Mouse (Mus musculus): ENCODE data around the gene Slc8a3. TPM values are rescaled to one million over a fixed set of nuclear protein-coding genes. Genes with fewer than 3 reads are reported as not detected.

Gene Slc8a3
- polyA plus RNA-seq, 1 experiment from 2014 or later, result 0.91 TPM

DNA sequence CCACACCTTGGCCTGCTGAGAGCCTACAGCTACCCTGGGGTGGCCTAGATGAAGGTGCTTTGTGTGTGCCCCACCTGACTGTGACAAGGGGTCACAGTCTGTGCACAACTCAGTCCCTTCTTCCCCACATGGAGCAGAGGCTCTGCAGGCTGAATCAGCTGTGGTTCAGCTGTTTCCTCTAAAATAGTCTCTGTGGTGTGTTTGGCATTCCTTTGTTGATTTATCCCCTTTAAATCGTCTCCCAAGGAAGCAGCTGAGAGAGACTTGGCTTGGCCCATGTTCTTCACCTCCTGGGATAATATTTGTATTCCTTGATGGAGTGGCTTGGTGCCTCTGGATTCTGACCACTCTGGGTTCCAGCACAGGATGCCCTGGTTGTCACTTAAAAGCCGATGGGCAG lies 180.9 kb downstream of the Slc8a3 start:
- DNase-seq (ENCODE audit: low spot score), result no peak
- H3K9me3 ChIP-seq, result no peaks in the 10 kb centered on the region
- no peak overlapping the region for H3K27ac ChIP-seq (replicated peaks)
- no peaks in the 10 kb centered on the region for H3K4me1 ChIP-seq
- H3K27me3 ChIP-seq (replicated peaks; ENCODE audit: low read depth, poor library complexity, severe bottlenecking), result peaks cover 14% of the 10 kb centered on the region; the same call in 1 of the 2 replicates
- H3K36me3 ChIP-seq (replicated peaks), result peaks cover 31% of the 10 kb centered on the region
- no peak overlapping the region for H3K4me3 ChIP-seq
- WGBS, result 75% methylated on average over 2 of the region's 2 CpGs

DNA sequence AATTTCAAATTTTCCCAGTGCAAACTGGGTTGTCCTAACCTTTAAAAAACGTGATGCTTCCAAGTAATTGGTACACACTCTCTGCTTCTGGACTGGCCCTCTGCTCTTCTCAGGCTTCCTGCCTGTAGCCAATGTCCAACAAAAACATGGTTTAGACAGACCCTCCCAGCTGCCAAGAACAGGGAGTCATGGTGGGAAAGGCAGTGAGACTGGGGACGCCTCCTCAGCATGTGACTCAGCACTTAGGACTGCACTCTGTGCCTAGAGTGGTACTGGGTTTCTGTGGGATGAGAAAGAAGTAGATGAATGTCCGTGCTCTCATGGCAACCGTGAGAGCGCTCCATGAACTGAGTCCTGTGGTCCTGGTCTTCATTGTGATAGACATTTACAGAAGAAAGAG lies 182.1 kb downstream of the Slc8a3 start:
- no peak overlapping the region for H3K27ac ChIP-seq (replicated peaks)
- no peaks in the 10 kb centered on the region for H3K9me3 ChIP-seq
- H3K36me3 ChIP-seq (replicated peaks), result peaks cover 31% of the 10 kb centered on the region
- H3K4me1 ChIP-seq, result peaks cover 11% of the 10 kb centered on the region
- no peak overlapping the region for H3K4me3 ChIP-seq
- peaks cover 14% of the 10 kb centered on the region; the same call in 1 of the 2 replicates for H3K27me3 ChIP-seq (replicated peaks; ENCODE audit: low read depth, poor library complexity, severe bottlenecking)
- 90% methylated on average over 5 of the region's 5 CpGs for WGBS
- no peak for DNase-seq (ENCODE audit: low spot score)

DNA sequence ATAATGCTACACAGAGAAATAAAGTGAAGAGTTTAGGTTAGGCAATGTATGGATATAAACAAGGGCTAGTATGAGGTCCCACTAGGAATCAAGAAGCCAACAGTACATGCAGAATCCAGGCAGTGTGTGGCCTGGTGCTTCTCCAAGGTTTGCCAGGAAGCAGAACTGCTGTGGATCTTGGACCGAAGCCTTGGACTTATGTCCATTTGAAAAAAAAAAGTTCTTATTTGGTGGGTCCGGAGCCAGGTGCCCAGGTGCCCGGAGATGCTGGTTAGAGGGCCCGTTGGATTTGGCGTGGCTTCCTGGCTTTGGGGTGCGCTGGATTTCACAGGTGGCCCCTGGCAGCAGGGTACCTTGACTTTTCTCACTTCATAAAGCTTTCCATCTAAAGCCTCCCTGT lies 185.0 kb downstream of the Slc8a3 start:
- Histone ChIP-seq H3K36me3 (replicated peaks) (peaks cover 16% of the 10 kb centered on the region; the same call in 1 of the 2 replicates), H3K27me3 (replicated peaks; ENCODE audit: low read depth, poor library complexity, severe bottlenecking) (peaks cover 21% of the 10 kb centered on the region), H3K27ac (replicated peaks) (no peak overlapping the region), H3K4me1 (peaks cover 24% of the 10 kb centered on the region), H3K9me3 (no peaks in the 10 kb centered on the region), H3K4me3 (no peak overlapping the region)
- no peak for DNase-seq (ENCODE audit: low spot score)
- WGBS, result 94% methylated on average over 6 of the region's 6 CpGs

Small RNAs within 50 kb of the gene (microRNA-seq; reads per million reads assigned to microRNA genes)
- 29.6 reads per million, percentile 34 among the genes with 10 or more reads in this experiment for gene Mir3067

Other genes with a start within 250 kb of the Slc8a3 start
- 0.10 and 0.35 TPM in 2 replicates for gene Gm4787, start 46.3 kb upstream of the Slc8a3 start, polyA plus RNA-seq (2016; fragmentation: Nextera tagmentation; extraction: Ambion mirVana)
- 0.70 and 0.89 TPM in 2 replicates for gene Adam4, start 88.8 kb upstream of the Slc8a3 start, polyA plus RNA-seq (2016; fragmentation: Nextera tagmentation; extraction: Ambion mirVana)
- gene Cox16, start 151.9 kb upstream of the Slc8a3 start, polyA plus RNA-seq (2016; fragmentation: Nextera tagmentation; extraction: Ambion mirVana), result 103 and 107 TPM in 2 replicates
- gene Gm20498, start 199.7 kb upstream of the Slc8a3 start, polyA plus RNA-seq (2016; fragmentation: Nextera tagmentation; extraction: Ambion mirVana), result 29.8 and 32.3 TPM in 2 replicates
- gene Synj2bp, start 199.7 kb upstream of the Slc8a3 start, polyA plus RNA-seq (2016; fragmentation: Nextera tagmentation; extraction: Ambion mirVana), result 35.3 and 35.9 TPM in 2 replicates
- gene Adam21, start 235.3 kb upstream of the Slc8a3 start, polyA plus RNA-seq (2016; fragmentation: Nextera tagmentation; extraction: Ambion mirVana), result 0.36 and 0.41 TPM in 2 replicates

All from embryonic facial prominence, embryonic 10.5 days (tissue).